Mouse (Mus musculus): Measurements from ENCODE around the gene Ppp1r14b. TPM values are rescaled to one million over a fixed set of nuclear protein-coding genes. Genes with fewer than 3 reads are reported as not detected.
A peak's percentile ranks its signal among the peaks of the same experiment; 100 is the strongest.

The Ppp1r14b gene
- polyA plus RNA-seq, 1 experiment, result 151 TPM

DNA sequence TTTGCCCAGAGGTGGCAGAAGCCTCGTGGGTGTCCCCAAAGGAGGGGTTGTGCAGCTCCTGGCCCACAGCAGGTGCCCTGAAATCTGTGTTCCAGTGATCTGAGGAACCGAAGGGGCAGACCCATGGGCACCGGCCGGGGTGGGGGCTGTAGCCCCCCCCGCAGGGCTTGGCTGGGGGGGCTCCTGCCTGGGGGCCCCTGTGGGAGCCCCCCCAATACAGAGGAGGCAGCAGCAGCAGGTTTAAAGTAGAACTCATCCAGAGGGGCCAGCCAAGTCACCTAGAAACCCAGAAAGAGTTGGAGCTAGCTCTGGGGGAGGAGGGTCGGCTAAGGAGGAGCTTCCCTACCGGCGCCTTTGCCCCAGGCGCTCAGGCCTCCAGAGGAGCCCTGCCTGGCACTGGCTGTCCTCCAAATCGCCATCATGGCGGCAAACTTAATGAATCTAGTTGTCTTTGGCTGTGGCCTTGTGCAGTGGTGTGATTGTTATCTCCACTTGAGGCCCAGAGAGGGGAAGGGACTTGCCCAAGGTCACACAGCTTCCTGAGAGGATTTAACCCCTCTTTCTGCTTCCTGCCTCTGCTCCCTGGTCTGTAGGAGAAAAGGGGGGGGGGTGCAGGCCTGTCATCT lies 4.2 kb upstream of the Ppp1r14b start:
- TF ChIP-seq EP300 (IDR thresholded peaks at IDR 0.05; ENCODE audit: insufficient read depth, low read depth, low read length), result no peak
- TF ChIP-seq POLR2A (IDR thresholded peaks at IDR 0.05; ENCODE audit: insufficient read depth, low read length), result no peak
- TF ChIP-seq CTCF (IDR thresholded peaks at IDR 0.05; ENCODE audit: low read depth, low read length), result no peak
- Histone ChIP-seq H3K9me3 (replicated peaks; ENCODE audit: control insufficient read depth, insufficient read depth, low read length, poor library complexity, severe bottlenecking) (no peaks in the 10 kb centered on the region), H3K4me3 (ENCODE audit: low read depth, low read length) (0 out of 2 replicates have a peak overlapping the region, but pooled peaks have one; percentile 49), H3K27ac (ENCODE audit: insufficient read depth, low read length) (peak overlapping the region; percentile 44), H3K9ac (ENCODE audit: low read depth, poor library complexity, severe bottlenecking) (peak overlapping the region; percentile 66), H3K27me3 (ENCODE audit: control insufficient read depth, insufficient read depth, low read length, poor library complexity, severe bottlenecking) (no peaks in the 10 kb centered on the region), H3K4me1 (ENCODE audit: control insufficient read depth, insufficient read depth, low read length) (peaks cover 12% of the 10 kb centered on the region), H3K36me3 (ENCODE audit: control insufficient read depth, insufficient read depth, low read length, poor library complexity, severe bottlenecking) (peaks cover 6% of the 10 kb centered on the region)

DNA sequence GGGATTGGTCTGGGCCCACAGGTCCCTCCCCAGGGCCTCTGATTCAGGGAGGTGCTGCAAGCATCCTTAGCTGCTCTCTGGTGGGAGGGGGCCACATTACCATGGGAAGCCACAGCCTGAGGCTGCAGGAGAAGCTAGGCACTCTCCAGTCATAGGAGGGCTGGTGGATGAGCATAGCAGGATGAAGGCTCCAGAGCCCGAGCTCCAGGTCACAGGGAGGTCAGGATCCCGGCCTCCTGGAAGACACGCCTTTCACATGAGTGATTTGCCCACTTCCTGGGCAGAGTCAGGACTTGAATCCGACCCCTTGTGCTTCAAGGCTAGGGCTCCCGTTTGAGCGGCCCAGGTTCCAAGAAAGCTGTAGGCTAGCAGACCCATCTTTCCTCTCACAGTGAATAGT lies 3.1 kb upstream of the Ppp1r14b start:
- H3K36me3 ChIP-seq (ENCODE audit: control insufficient read depth, insufficient read depth, low read length, poor library complexity, severe bottlenecking), result no peaks in the 10 kb centered on the region; the same call in 1 of the 2 replicates
- peaks cover 12% of the 10 kb centered on the region for H3K4me1 ChIP-seq (ENCODE audit: control insufficient read depth, insufficient read depth, low read length)
- H3K4me3 ChIP-seq (ENCODE audit: low read depth, low read length), result no peak overlapping the region
- TF ChIP-seq CTCF (IDR thresholded peaks at IDR 0.05; ENCODE audit: low read depth, low read length) (no peak), POLR2A (IDR thresholded peaks at IDR 0.05; ENCODE audit: insufficient read depth, low read length) (no peak), EP300 (IDR thresholded peaks at IDR 0.05; ENCODE audit: insufficient read depth, low read depth, low read length) (no peak)
- no peaks in the 10 kb centered on the region for H3K9me3 ChIP-seq (replicated peaks; ENCODE audit: control insufficient read depth, insufficient read depth, low read length, poor library complexity, severe bottlenecking)
- H3K27me3 ChIP-seq (ENCODE audit: control insufficient read depth, insufficient read depth, low read length, poor library complexity, severe bottlenecking), result no peaks in the 10 kb centered on the region
- H3K27ac ChIP-seq (ENCODE audit: insufficient read depth, low read length), result peak overlapping the region; percentile 42
- H3K9ac ChIP-seq (ENCODE audit: low read depth, poor library complexity, severe bottlenecking), result no peak overlapping the region

- Histone ChIP-seq H3K4me3 (ENCODE audit: low read depth, low read length) (no peak overlapping the region), H3K27me3 (ENCODE audit: control insufficient read depth, insufficient read depth, low read length, poor library complexity, severe bottlenecking) (no peaks in the 10 kb centered on the region), H3K36me3 (ENCODE audit: control insufficient read depth, insufficient read depth, low read length, poor library complexity, severe bottlenecking) (peaks cover 3% of the 10 kb centered on the region), H3K9ac (ENCODE audit: low read depth, poor library complexity, severe bottlenecking) (no peak overlapping the region), H3K27ac (ENCODE audit: insufficient read depth, low read length) (peak overlapping the region; percentile 42; the same call in 1 of the 2 replicates), H3K4me1 (ENCODE audit: control insufficient read depth, insufficient read depth, low read length) (peaks cover 12% of the 10 kb centered on the region), H3K9me3 (replicated peaks; ENCODE audit: control insufficient read depth, insufficient read depth, low read length, poor library complexity, severe bottlenecking) (no peaks in the 10 kb centered on the region)
- TF ChIP-seq EP300 (IDR thresholded peaks at IDR 0.05; ENCODE audit: insufficient read depth, low read depth, low read length), result no peak
- no peak for TF ChIP-seq POLR2A (IDR thresholded peaks at IDR 0.05; ENCODE audit: insufficient read depth, low read length)
- TF ChIP-seq CTCF (IDR thresholded peaks at IDR 0.05; ENCODE audit: low read depth, low read length), result no peak
Measured at GRCm38 (mm10) chr19:6972247-6972917, 2.4 kb upstream of the Ppp1r14b start.

GRCm38 (mm10) chr19:6973581-6974190 lies 1.1 kb upstream of the Ppp1r14b start:
- Histone ChIP-seq H3K9me3 (replicated peaks; ENCODE audit: control insufficient read depth, insufficient read depth, low read length, poor library complexity, severe bottlenecking) (no peaks in the 10 kb centered on the region), H3K27ac (ENCODE audit: insufficient read depth, low read length) (peak overlapping the region; percentile 53), H3K4me3 (ENCODE audit: low read depth, low read length) (peak overlapping the region; percentile 54), H3K9ac (ENCODE audit: low read depth, poor library complexity, severe bottlenecking) (peak overlapping the region; percentile 41), H3K27me3 (ENCODE audit: control insufficient read depth, insufficient read depth, low read length, poor library complexity, severe bottlenecking) (no peaks in the 10 kb centered on the region), H3K4me1 (ENCODE audit: control insufficient read depth, insufficient read depth, low read length) (peaks cover 9% of the 10 kb centered on the region), H3K36me3 (ENCODE audit: control insufficient read depth, insufficient read depth, low read length, poor library complexity, severe bottlenecking) (peaks cover 14% of the 10 kb centered on the region)
- no peak for TF ChIP-seq CTCF (IDR thresholded peaks at IDR 0.05; ENCODE audit: low read depth, low read length)
- TF ChIP-seq EP300 (IDR thresholded peaks at IDR 0.05; ENCODE audit: insufficient read depth, low read depth, low read length), result no peak
- no peak for TF ChIP-seq POLR2A (IDR thresholded peaks at IDR 0.05; ENCODE audit: insufficient read depth, low read length)

GRCm38 (mm10) chr19:6975537-6976521 lies 1.1 kb downstream of the Ppp1r14b start, which contains the start of gene Plcb3:
TSS of gene Plcb3 (minus strand) at chr19:6976470.
- TF ChIP-seq EP300 (IDR thresholded peaks at IDR 0.05; ENCODE audit: insufficient read depth, low read depth, low read length), result no peak
- no peak for TF ChIP-seq POLR2A (IDR thresholded peaks at IDR 0.05; ENCODE audit: insufficient read depth, low read length)
- TF ChIP-seq CTCF (IDR thresholded peaks at IDR 0.05; ENCODE audit: low read depth, low read length), result no peak

More at GRCm38 (mm10) chr19:6975537-6976521, 1.1 kb downstream of the Ppp1r14b start, which contains the start of gene Plcb3:
- no peaks in the 10 kb centered on the region for H3K9me3 ChIP-seq (replicated peaks; ENCODE audit: control insufficient read depth, insufficient read depth, low read length, poor library complexity, severe bottlenecking)
- peaks cover 7% of the 10 kb centered on the region for H3K4me1 ChIP-seq (ENCODE audit: control insufficient read depth, insufficient read depth, low read length)
- no peaks in the 10 kb centered on the region for H3K27me3 ChIP-seq (ENCODE audit: control insufficient read depth, insufficient read depth, low read length, poor library complexity, severe bottlenecking)
- H3K36me3 ChIP-seq (ENCODE audit: control insufficient read depth, insufficient read depth, low read length, poor library complexity, severe bottlenecking), result peaks cover 14% of the 10 kb centered on the region
- peak within 1 kb of the TSS; percentile 76 for H3K4me3 ChIP-seq (ENCODE audit: low read depth, low read length)
- H3K9ac ChIP-seq (ENCODE audit: low read depth, poor library complexity, severe bottlenecking), result peak within 1 kb of the TSS; percentile 41
- peak within 1 kb of the TSS; percentile 42 for H3K27ac ChIP-seq (ENCODE audit: insufficient read depth, low read length)

All from ES-Bruce4 (cell line).